Mouse (Mus musculus): ENCODE results near the gene Mrps18c. TPM values are rescaled to one million over a fixed set of nuclear protein-coding genes. Genes with fewer than 3 reads are reported as not detected.

Mrps18c gene
- polyA plus RNA-seq, 1 experiment from 2014 or later: 127 TPM

DNA sequence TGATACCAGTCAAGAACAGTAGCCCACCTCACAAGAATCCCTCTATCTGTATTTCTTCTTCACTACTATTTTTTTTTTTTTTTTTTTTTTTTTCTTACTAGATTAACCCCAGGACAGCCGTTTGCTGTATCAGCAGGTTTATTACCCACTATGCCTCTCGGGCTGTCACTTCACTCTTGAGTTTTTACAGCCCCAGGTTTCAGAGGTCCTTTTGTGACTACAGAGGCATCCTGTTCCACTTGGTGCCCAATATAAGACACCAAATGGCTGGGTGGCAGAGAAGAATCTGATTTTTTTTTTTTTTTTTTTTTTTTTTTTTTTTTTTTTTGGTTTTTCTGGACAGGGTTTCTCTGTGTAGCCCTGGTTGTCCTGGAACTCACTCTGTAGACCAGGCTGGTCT is 48.7 kb downstream of the Mrps18c start:
- DNase-seq (no peak), ATAC-seq (no peak)
- Histone ChIP-seq H3K27me3 (ENCODE audit: insufficient read depth, low read length) (peaks cover 5% of the 10 kb centered on the region; the same call in 1 of the 2 replicates), H3K9ac (replicated peaks) (peak overlapping the region; percentile 79), H3K9me3 (ENCODE audit: low read length) (no peaks in the 10 kb centered on the region), H3K27ac (ENCODE audit: low read depth) (peak overlapping the region; percentile 93), H3K36me3 (replicated peaks; ENCODE audit: insufficient read depth, low read length) (no peaks in the 10 kb centered on the region), H3K4me2 (ENCODE audit: low read depth, low read length) (peak overlapping the region; percentile 70), H3K4me3 (ENCODE audit: low read depth, low read length) (peak overlapping the region; percentile 67), H3K4me1 (ENCODE audit: insufficient read depth) (peaks cover 11% of the 10 kb centered on the region; the same call in 1 of the 2 replicates)
- TF ChIP-seq EP300 (IDR thresholded peaks at IDR 0.05; ENCODE audit: low read depth) (no peak), CTCF (IDR thresholded peaks at IDR 0.05; ENCODE audit: low read depth) (no peak)
- 11% methylated on average over 2 of the region's 2 CpGs for WGBS (ENCODE audit: insufficient replicate concordance)

DNA sequence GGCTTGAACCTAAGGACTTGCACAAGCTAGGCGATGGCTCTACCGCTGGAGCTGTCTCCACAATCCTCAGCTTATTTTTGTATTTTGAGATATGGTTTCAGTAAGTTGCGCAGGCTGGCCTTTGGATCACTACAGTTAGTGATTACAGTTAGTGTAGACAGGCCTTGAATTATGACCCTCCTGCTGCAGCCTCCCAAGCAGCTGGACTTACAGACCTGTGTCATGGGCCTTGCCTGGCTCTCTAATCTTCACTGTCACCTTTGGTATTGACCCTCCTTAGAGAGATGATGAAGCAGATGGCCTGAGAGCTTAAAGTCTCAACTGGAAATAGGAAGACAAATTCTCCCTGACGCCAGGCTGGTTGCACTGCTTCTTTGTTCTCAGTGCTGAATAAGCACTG is 55.5 kb downstream of the Mrps18c start:
- Histone ChIP-seq H3K9me3 (ENCODE audit: low read length) (no peaks in the 10 kb centered on the region), H3K4me3 (ENCODE audit: low read depth, low read length) (no peak overlapping the region), H3K27ac (ENCODE audit: low read depth) (peak overlapping the region; percentile 48; the same call in 1 of the 2 replicates), H3K9ac (replicated peaks) (no peak overlapping the region), H3K27me3 (ENCODE audit: insufficient read depth, low read length) (no peaks in the 10 kb centered on the region), H3K4me2 (ENCODE audit: low read depth, low read length) (no peak overlapping the region), H3K36me3 (replicated peaks; ENCODE audit: insufficient read depth, low read length) (0 out of 2 replicates have a peak, but pooled peaks cover 3% of the 10 kb centered on the region), H3K4me1 (ENCODE audit: insufficient read depth) (peaks cover 2% of the 10 kb centered on the region; the same call in 1 of the 2 replicates)
- no peak for ATAC-seq
- WGBS (ENCODE audit: insufficient replicate concordance): 65% methylated on average over 4 of the region's 4 CpGs
- no peak for TF ChIP-seq CTCF (IDR thresholded peaks at IDR 0.05; ENCODE audit: low read depth)
- TF ChIP-seq EP300 (IDR thresholded peaks at IDR 0.05; ENCODE audit: low read depth): no peak
- DNase-seq: no peak

Other genes with a start within 250 kb of the Mrps18c start
- 104 and 109 TPM in 2 replicates for gene Plac8, start 226.4 kb upstream of the Mrps18c start, polyA plus RNA-seq (2015; fragmentation: Nextera tagmentation; extraction: Ambion mirVana)
- 25.8 and 28.0 TPM in 2 replicates for gene Coq2, start 123.5 kb upstream of the Mrps18c start, polyA plus RNA-seq (2015; fragmentation: Nextera tagmentation; extraction: Ambion mirVana)
- 3.0 and 3.2 TPM in 2 replicates for gene Hpse, start 78.9 kb upstream of the Mrps18c start, polyA plus RNA-seq (2015; fragmentation: Nextera tagmentation; extraction: Ambion mirVana)
- gene Helq, start within 50 bp of the Mrps18c start, polyA plus RNA-seq (2015; fragmentation: Nextera tagmentation; extraction: Ambion mirVana): 4.0 and 5.6 TPM in 2 replicates
- gene Abraxas1, start 22.3 kb downstream of the Mrps18c start, polyA plus RNA-seq (2015; fragmentation: Nextera tagmentation; extraction: Ambion mirVana): 11.4 and 11.8 TPM in 2 replicates
- 12.2 and 21.2 TPM in 2 replicates for gene Gpat3, start 47.1 kb downstream of the Mrps18c start, polyA plus RNA-seq (2015; fragmentation: Nextera tagmentation; extraction: Ambion mirVana)